Mouse (Mus musculus) small intestine, adult 2 months (tissue): ENCODE results near the gene Clcf1.

Source experiments
- CTCF ChIP-seq: fragments of 200-500 bp; IDR thresholded peaks from 2 replicates; pipeline ENCODE4 v1.5.1; 2012; ENCODE audit warnings: low read depth, mild to moderate bottlenecking, control low read depth, inconsistent platforms, low read length, moderate library complexity, mixed read lengths; ENCODE audit not compliant: insufficient replicate concordance, insufficient read length; ENCODE audit errors: extremely low read depth
- POLR2A ChIP-seq: fragments of 200-500 bp; IDR thresholded peaks from 2 replicates; pipeline ENCODE4 v1.6.1; 2012; ENCODE audit warnings: low read depth, mild to moderate bottlenecking, control low read depth, inconsistent platforms, low read length, moderate library complexity

GRCm38 (mm10) chr19:4261038-4261698 is 47.1 kb downstream of the Clcf1 start:
- TF ChIP-seq POLR2A (no peak), CTCF (0 out of 2 replicates have a peak, but pooled peaks have one; percentile 11)
